Mouse (Mus musculus) adipocyte (in vitro differentiated cells): ENCODE measurements at regions not wholly inside any gene's neighbourhood (a gene's known extent, or its start where the extent isn't known, plus 50 kb on each side); places are given as distances from the start of the nearest gene placed in this dataset.
A peak's percentile ranks its signal among the peaks of the same experiment; 100 is the strongest.

Experiments used
- DNase-seq: peaks from one replicate; pipeline ENCODE4 v3.0.0-alpha.2; 2016; ENCODE audit warnings: low spot score

DNA sequence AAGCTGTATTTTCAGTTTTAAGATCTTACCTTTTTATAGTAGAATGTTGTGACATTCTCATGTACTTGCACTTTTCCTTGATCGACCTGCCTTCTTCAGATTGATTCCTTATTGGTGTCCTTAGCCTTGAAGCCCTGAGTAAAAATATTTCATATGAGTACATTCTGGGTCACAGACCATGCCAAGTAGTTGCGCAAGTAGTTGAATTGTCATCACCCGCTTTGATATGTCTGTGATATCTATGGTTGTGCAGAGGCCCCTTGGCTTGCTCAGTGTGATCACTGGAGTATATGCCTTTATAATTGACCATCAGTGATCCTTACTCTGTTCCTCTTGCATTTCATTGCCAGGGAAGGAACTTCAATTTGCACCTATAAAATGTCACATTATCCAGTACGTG is 131.1 kb upstream of the Reg3g start:
- no peak for DNase-seq

DNA sequence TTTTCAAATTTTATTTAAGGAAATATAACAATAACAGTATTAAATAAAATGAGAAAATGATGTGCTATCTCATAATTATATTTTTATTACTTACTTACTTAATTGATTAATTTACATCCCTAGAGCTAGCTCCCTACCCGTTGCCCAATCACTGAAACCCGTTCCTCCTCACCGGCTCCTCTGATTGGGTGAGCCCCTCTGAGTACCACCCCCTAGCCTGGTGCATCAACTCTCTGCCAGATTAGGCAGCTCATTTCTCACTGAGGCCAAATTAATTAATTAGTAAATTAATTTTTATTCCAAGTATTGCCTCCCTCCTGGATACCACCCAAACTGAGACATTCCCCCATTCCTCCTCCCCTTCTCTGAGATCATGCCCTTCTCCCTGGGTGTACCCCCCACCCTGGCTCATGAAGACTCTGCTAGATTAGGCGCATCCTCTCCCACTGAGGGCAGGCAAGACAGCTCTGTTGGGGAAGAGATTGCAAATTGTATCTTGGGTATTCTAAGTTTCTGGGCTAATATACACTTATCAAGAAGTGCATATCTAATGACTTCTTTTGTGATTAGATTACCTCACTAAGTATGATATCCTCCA is 101.4 kb upstream of the Reg3g start:
- DNase-seq: no peak

DNA sequence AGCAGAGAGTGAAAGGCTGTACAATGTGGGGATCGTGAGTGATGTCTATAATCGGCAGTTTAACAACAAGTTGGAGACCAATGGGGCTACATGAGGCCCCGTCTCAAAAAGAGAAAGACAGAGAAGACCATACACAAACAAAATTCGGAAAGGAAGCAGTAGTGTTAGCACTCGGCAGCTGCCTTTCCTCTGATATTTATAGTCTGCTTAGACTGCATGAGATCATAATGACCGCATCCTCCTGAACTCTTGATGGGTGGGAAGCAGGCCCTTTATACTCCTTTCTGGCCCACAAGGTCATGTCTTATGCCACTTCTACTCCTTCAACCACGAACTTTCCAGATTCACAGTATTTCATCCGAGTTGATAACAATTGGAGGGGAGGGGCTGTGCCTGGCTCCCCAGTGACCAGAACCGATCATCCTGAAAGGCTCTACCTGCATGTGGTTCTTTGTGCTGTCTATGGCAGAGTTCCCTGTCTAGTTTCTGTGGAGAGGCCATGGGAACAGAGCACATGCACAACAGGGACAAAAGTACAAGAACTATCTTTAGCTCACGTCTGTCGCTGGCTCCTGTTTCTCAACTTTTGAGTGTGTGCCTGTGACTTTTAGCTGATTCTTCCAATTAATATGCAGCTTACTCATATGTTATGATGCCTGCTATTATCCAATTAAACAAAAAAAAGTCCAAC is 84.5 kb upstream of the Reg3g start:
- no peak for DNase-seq

DNA sequence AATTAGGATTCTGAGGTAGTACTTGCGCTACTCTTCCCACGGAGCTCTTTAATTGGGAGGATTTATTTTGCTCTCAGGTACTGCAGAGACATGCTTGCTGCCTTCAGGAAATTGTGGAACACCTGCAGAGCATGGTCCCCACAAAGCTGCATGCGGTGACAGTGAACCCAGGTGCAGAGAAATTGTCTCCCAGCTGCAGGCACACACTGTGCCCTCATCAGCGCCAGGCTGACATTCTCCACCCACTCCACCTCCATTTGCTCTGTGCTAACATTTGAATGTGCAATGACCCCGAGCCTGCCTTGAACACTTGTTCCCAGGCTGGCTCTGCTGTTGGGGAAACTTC is 83.7 kb upstream of the Reg3g start:
- DNase-seq: no peak

DNA sequence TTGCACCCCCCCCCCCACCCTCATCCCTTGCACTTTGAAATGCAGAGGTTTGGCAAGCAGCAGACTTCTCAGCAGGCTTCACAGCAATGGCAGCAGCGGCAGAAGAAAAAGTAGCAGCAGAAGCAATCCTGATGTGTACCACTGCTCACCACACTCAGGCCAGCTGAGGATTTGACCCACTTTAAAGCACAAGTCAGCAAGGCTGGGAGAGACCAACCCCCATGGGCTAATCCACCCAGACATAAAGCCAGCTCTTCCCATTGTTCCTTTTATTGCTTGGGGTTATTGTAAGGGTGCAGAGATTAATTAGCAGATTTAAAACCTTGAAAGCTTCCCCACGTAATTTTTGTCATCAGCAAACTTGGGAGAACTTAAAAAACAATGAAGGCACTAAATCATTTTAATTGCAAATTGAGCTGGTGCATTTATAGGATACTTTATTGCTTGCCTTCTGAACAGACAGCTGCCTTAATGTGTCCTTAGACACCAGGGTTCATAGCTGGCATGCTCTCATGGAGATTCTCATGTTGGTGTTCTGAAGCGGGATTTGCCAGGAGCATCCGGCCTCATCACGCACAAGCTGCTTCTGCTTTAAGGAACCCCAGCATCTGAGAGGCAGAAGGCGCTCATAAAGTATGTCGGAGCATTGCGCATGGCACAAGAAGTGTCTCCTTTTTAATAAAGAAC is 83.1 kb upstream of the Reg3g start:
- DNase-seq: no peak

DNA sequence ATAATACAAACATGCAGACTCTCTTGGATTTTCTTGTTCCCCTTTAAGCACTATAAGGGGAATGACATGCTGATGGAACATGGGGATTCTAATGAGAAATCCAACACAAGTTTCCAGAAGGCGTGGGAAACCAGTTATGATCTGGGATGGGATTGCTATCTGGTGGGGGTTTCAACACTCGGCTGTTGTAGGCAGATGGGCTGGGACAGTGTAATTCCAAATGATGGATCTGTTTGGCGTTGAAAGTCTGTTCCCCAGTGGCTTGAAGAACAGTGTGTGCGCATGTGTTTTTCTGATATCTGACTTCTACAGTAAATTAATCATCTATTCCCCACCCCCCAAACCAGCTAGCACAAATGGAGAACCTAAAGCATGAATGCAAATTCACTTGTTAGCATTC is 79.8 kb upstream of the Reg3g start:
- no peak for DNase-seq

DNA sequence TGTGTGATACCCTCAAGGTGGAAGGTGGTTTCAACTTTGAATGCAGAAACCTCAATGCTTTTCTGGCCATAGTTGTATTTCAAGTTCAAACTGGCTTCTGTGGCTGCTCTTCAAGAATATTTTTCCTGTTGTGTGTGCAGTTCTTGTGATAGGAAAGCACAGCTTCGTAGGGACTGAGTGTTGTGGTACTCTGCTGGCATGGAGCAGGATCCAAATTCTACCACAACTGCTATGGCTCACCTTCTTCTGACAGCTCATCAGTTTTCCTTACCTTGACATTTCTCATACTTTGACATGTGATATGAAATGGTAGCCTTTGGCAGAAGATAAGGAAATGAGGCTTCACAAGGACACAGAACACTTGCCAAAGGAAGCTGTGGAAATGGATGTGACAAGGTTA is 79.0 kb upstream of the Reg3g start:
- no peak for DNase-seq

DNA sequence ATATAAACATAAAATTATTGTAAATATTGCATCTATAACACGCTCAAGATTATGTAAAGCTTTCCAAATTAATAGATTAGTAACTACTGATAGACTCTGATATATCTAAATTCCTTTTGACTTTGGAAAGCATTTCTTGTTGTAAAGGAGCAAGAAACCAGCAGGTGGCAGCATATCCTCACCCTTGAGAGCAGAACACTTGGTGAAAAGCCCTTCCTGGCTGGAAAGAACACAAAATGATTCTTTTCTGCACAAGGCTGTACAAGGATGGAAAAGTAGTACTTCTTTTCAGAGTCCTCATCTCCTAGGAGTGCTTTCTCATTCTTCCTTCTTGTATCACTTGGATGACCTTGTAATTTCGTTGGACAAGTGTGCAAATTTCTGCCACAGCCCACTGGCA is 75.6 kb upstream of the Reg3g start:
- DNase-seq: peak; percentile 77

DNA sequence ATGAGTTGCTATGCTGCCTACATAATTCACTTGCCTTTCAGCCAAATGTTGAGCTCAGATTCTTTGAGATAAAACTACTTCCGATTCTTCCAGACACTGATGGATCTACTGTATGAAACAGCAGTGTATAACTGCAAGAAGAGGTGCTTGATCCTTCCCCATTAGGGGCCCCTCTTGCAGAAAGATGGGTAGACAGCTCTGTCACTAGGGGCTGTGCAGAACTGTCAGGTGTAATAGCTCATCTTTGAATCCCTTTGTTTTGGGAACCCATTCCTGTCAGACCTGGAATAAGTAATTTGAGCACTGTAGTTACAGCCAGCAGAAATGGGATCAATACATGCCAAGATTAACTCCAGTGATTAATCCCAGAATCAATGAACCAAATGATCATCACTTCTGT is 68.8 kb upstream of the Reg3g start:
- no peak for DNase-seq

DNA sequence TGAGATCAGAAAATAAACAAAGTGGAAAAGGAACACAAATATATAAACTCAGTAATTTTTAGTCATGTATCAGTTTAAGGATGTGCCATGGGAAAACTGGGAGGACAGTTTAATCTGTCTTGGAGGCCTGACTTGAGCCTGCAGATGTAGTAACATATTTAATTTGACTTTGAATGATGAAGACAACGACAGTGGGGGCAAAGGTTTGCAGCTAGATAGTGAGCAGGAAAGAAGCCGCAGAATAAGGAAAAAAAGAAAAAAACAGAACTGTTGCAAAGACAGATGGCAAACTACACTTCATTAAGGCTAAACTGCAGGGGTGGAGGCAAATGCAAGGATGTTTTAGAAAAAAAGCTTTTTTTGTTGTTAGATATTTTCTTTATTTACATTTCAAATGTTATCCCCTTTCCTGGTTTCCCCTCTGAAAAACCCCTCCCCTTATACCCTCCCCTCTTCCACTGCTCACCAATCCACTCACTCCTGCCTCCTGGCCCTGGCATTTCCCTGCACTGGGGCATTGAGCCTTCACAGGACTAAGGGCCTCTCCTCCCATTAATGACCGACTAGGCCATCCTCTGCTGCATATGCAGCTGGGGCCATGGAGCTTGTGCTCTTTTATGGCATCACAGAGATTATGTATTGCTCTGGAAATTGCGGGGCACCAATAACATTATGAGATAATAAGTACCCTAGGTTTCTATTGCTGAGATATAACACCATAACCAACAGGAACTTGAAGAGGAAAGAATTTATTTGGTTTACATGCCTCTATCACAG is 58.5 kb upstream of the Reg3g start:
- no peak for DNase-seq
